Mouse (Mus musculus) spleen, adult 2 months (tissue): ENCODE measurements at regions not wholly inside any gene's neighbourhood (a gene's known extent, or its start where the extent isn't known, plus 50 kb on each side); places are given as distances from the start of the nearest gene placed in this dataset.

Experiments
- DNase-seq, 2 experiments: peaks; one replicate each; pipeline versions ENCODE4 v3.0.0 to v3.0.0-alpha.2; 2012 to 2021; ENCODE audit warnings: low spot score in 2 of 2, low read depth in 1 of 2
- H3K27ac ChIP-seq: fragments of 200-500 bp; 2 replicates; pipeline ENCODE4 v1.5.1; 2012; ENCODE audit warnings: low read length, inconsistent platforms; ENCODE audit not compliant: insufficient read depth
- H3K27me3 ChIP-seq: fragments of 200-500 bp; 2 replicates; pipeline ENCODE4 v1.6.1; 2012; ENCODE audit warnings: mild to moderate bottlenecking, moderate library complexity, low read length, inconsistent platforms; ENCODE audit not compliant: control insufficient read depth, insufficient read depth
- H3K36me3 ChIP-seq: fragments of 200-500 bp; 2 replicates; pipeline ENCODE4 v1.6.1; 2012; ENCODE audit warnings: mild to moderate bottlenecking, low read length, inconsistent platforms; ENCODE audit not compliant: control insufficient read depth, insufficient read depth
- H3K4me1 ChIP-seq: fragments of 200-500 bp; 2 replicates; pipeline ENCODE4 v1.6.1; 2011; ENCODE audit warnings: inconsistent platforms; ENCODE audit not compliant: control insufficient read depth, insufficient read depth, insufficient read length
- H3K4me3 ChIP-seq: fragments of 200-500 bp; 2 replicates; pipeline ENCODE4 v1.5.1; 2011; ENCODE audit warnings: mild to moderate bottlenecking, inconsistent platforms; ENCODE audit not compliant: insufficient read depth, insufficient read length; ENCODE audit errors: extremely low read depth
- CTCF ChIP-seq: fragments of 200-500 bp; IDR thresholded peaks from 2 replicates; pipeline ENCODE4 v1.5.1; 2011; ENCODE audit warnings: mild to moderate bottlenecking, inconsistent platforms; ENCODE audit not compliant: insufficient read depth, insufficient read length, insufficient replicate concordance; ENCODE audit errors: extremely low read depth
- POLR2A ChIP-seq: fragments of 200-500 bp; IDR thresholded peaks from 2 replicates; pipeline ENCODE4 v1.6.1; 2011; ENCODE audit warnings: low read depth, low read length, inconsistent platforms
- WGBS: fragments of 180-500 bp; shearing (Covaris S2); methylation state at CpG from one replicate; pipeline ENCODE4 v1.1.7; 2018; 5-methylcytosine and 5-hydroxymethylcytosine counted together

GRCm38 (mm10) chr12:106445976-106446375, 435.9 kb downstream of the Vrk1 start:
- no peaks in the 10 kb centered on the region for H3K36me3 ChIP-seq
- no peak for DNase-seq
- no peak overlapping the region for H3K27ac ChIP-seq
- H3K4me3 ChIP-seq, result no peak overlapping the region
- WGBS, result 68% methylated on average over 10 of the region's 10 CpGs
- no peaks in the 10 kb centered on the region for H3K4me1 ChIP-seq
- no peaks in the 10 kb centered on the region for H3K27me3 ChIP-seq
- TF ChIP-seq POLR2A (no peak), CTCF (no peak)

- DNase-seq, result no peak
- no peaks in the 10 kb centered on the region for H3K27me3 ChIP-seq
- H3K4me3 ChIP-seq, result no peak overlapping the region
- no peaks in the 10 kb centered on the region for H3K4me1 ChIP-seq
- WGBS, result 88% methylated on average over 20 of the region's 20 CpGs
- H3K27ac ChIP-seq, result no peak overlapping the region
- TF ChIP-seq POLR2A (no peak), CTCF (no peak)
- no peaks in the 10 kb centered on the region for H3K36me3 ChIP-seq
These were observed 437.0 kb downstream of the Vrk1 start for GRCm38 (mm10) chr12:106446876-106447532.

GRCm38 (mm10) chr12:106448551-106448950, 438.5 kb downstream of the Vrk1 start:
- H3K4me3 ChIP-seq, result no peak overlapping the region
- no peak for DNase-seq
- H3K27me3 ChIP-seq, result no peaks in the 10 kb centered on the region
- H3K27ac ChIP-seq, result no peak overlapping the region
- TF ChIP-seq POLR2A (no peak), CTCF (no peak)
- 63% methylated on average over 6 of the region's 6 CpGs for WGBS
- no peaks in the 10 kb centered on the region for H3K4me1 ChIP-seq
- no peaks in the 10 kb centered on the region for H3K36me3 ChIP-seq

GRCm38 (mm10) chr12:106453491-106453890, 443.5 kb downstream of the Vrk1 start:
- no peaks in the 10 kb centered on the region for H3K36me3 ChIP-seq
- 80% methylated on average over 13 of the region's 13 CpGs for WGBS
- H3K27me3 ChIP-seq, result no peaks in the 10 kb centered on the region
- H3K27ac ChIP-seq, result no peak overlapping the region
- no peaks in the 10 kb centered on the region for H3K4me1 ChIP-seq
- TF ChIP-seq CTCF (no peak), POLR2A (no peak)
- no peak for DNase-seq
- H3K4me3 ChIP-seq, result no peak overlapping the region

GRCm38 (mm10) chr12:106458215-106458614, 448.2 kb downstream of the Vrk1 start:
- TF ChIP-seq CTCF (no peak), POLR2A (no peak)
- Histone ChIP-seq H3K36me3 (no peaks in the 10 kb centered on the region), H3K4me3 (no peak overlapping the region), H3K4me1 (no peaks in the 10 kb centered on the region), H3K27ac (no peak overlapping the region), H3K27me3 (no peaks in the 10 kb centered on the region)
- WGBS, result 54% methylated on average over 6 of the region's 6 CpGs
- DNase-seq, result no peak

GRCm38 (mm10) chr12:106460650-106461049, 450.6 kb downstream of the Vrk1 start:
- no peaks in the 10 kb centered on the region for H3K4me1 ChIP-seq
- no peaks in the 10 kb centered on the region for H3K27me3 ChIP-seq
- TF ChIP-seq POLR2A (no peak), CTCF (no peak)
- H3K27ac ChIP-seq, result no peak overlapping the region
- no peak overlapping the region for H3K4me3 ChIP-seq
- H3K36me3 ChIP-seq, result no peaks in the 10 kb centered on the region
- DNase-seq, result no peak
- 86% methylated on average over 7 of the region's 7 CpGs for WGBS

- no peak overlapping the region for H3K4me3 ChIP-seq
- WGBS, result 53% methylated on average over 3 of the region's 3 CpGs
- no peak for DNase-seq
- H3K36me3 ChIP-seq, result no peaks in the 10 kb centered on the region
- H3K4me1 ChIP-seq, result no peaks in the 10 kb centered on the region
- no peak overlapping the region for H3K27ac ChIP-seq
- TF ChIP-seq CTCF (no peak), POLR2A (no peak)
- no peaks in the 10 kb centered on the region for H3K27me3 ChIP-seq
These were observed 452.3 kb downstream of the Vrk1 start for GRCm38 (mm10) chr12:106462281-106462680.
